ENCODE assay signal across 8 mouse cellular contexts in genomic region chr11:119304904-119305712, GRCm38 (mm10). TPM values are rescaled to one million over a fixed set of nuclear protein-coding genes. Genes with fewer than 3 reads are reported as not detected.
DNase-seq lines count a peak whose midpoint lies in the region; ATAC-seq lines count a peak whose summit lies in the region.

No protein-coding gene starts in this region.

- no peak for DNase-seq in frontal cortex, postnatal 25 days (ENCODE audit: low spot score in 2 of 2)
- DNase-seq in 3T3-L1 (ENCODE audit: low read depth, low spot score) (peak; percentile 85), R1 (ENCODE audit: low read depth, low spot score) (peak; percentile 84)
- peak; percentile 49 for DNase-seq in thymus, postnatal 25 days

- H3K27me3 ChIP-seq in embryonic facial prominence, embryonic 12.5 days: no peaks in the 10 kb centered on the region
- H3K27me3 ChIP-seq in intestine, embryonic 16.5 days (replicated peaks; ENCODE audit: control insufficient read depth, insufficient read depth, low read length): no peaks in the 10 kb centered on the region

- no peaks in the 10 kb centered on the region for H3K9me3 ChIP-seq in embryonic facial prominence, embryonic 12.5 days
- H3K9me3 ChIP-seq in intestine, embryonic 16.5 days (ENCODE audit: control insufficient read depth, low read length): no peaks in the 10 kb centered on the region

- no peak overlapping the region for H3K9ac ChIP-seq in embryonic facial prominence, embryonic 12.5 days
- H3K9ac ChIP-seq in intestine, embryonic 16.5 days (ENCODE audit: low read depth, low read length): no peak overlapping the region; the same call in 1 of the 2 replicates

- H3K27ac ChIP-seq in embryonic facial prominence, embryonic 12.5 days: no peak overlapping the region
- no peak overlapping the region for H3K27ac ChIP-seq in intestine, embryonic 16.5 days (ENCODE audit: low read length)

- no peak overlapping the region for H3K4me2 ChIP-seq in embryonic facial prominence, embryonic 12.5 days (replicated peaks)
- no peak overlapping the region for H3K4me2 ChIP-seq in intestine, embryonic 16.5 days (ENCODE audit: low read depth, low read length)

- no peak overlapping the region for H3K4me3 ChIP-seq in embryonic facial prominence, embryonic 12.5 days
- no peak overlapping the region for H3K4me3 ChIP-seq in intestine, embryonic 16.5 days (ENCODE audit: low read length)

- no peaks in the 10 kb centered on the region for H3K36me3 ChIP-seq in embryonic facial prominence, embryonic 12.5 days
- H3K36me3 ChIP-seq in intestine, embryonic 16.5 days (ENCODE audit: control insufficient read depth, insufficient read depth, low read length): no peaks in the 10 kb centered on the region

- peaks cover 8% of the 10 kb centered on the region; the same call in 1 of the 2 replicates for H3K4me1 ChIP-seq in embryonic facial prominence, embryonic 12.5 days
- H3K4me1 ChIP-seq in intestine, embryonic 16.5 days (ENCODE audit: control insufficient read depth, insufficient read depth, low read length): 0 out of 2 replicates have a peak, but pooled peaks cover 3% of the 10 kb centered on the region

- peak; percentile 50; the same call in 1 of the 2 replicates for ATAC-seq in frontal cortex, adult (ENCODE audit: low TSS enrichment)
- 0 out of 2 replicates have a peak, but pooled peaks have one; percentile 47 for ATAC-seq in embryonic facial prominence, embryonic 12.5 days (ENCODE audit: insufficient number of reproducible peaks, insufficient read depth, low FRiP score, low TSS enrichment)
- 0 out of 2 replicates have a peak, but pooled peaks have one; percentile 14 for ATAC-seq in intestine, embryonic 16.5 days
- ATAC-seq in megakaryocyte-erythroid progenitor cell, adult 5-6 weeks (replicated peaks; ENCODE audit: low FRiP score, low TSS enrichment, poor library complexity, severe bottlenecking): peak; percentile 69

- 40% methylated on average over 16 of the region's 16 CpGs for WGBS in embryonic facial prominence, embryonic 12.5 days
- 42% methylated on average over 16 of the region's 16 CpGs for WGBS in intestine, embryonic 16.5 days

RNA-seq across cellular contexts. Expression of gene Card14, which starts 2.5 kb away (rescaled TPM):
- 0.28 and 0.52 TPM in 2 replicates for polyA plus RNA-seq in embryonic facial prominence, embryonic 12.5 days (2016; fragmentation: Nextera tagmentation; extraction: Ambion mirVana)
- polyA plus RNA-seq in intestine, embryonic 16.5 days (2015; fragmentation: Nextera tagmentation; extraction: Ambion mirVana): 8.5 and 10.5 TPM in 2 replicates
- total RNA-seq in megakaryocyte-erythroid progenitor cell, adult 5-6 weeks (2014; fragmentation: Nextera tagmentation): not detected in 2 replicates
- total RNA-seq in megakaryocyte-erythroid progenitor cell, adult 5-6 weeks (2017): not detected in 2 replicates

RNA-seq across cellular contexts. Expression of gene Eif4a3, which starts 5.2 kb away (rescaled TPM):
- polyA plus RNA-seq in embryonic facial prominence, embryonic 12.5 days (2016; fragmentation: Nextera tagmentation; extraction: Ambion mirVana): 343 and 361 TPM in 2 replicates
- 306 and 335 TPM in 2 replicates for polyA plus RNA-seq in intestine, embryonic 16.5 days (2015; fragmentation: Nextera tagmentation; extraction: Ambion mirVana)
- 294 and 360 TPM in 2 replicates for total RNA-seq in megakaryocyte-erythroid progenitor cell, adult 5-6 weeks (2014; fragmentation: Nextera tagmentation)
- total RNA-seq in megakaryocyte-erythroid progenitor cell, adult 5-6 weeks (2017): 206 and 229 TPM in 2 replicates

RNA-seq across cellular contexts. Expression of gene Gaa, which starts 37.4 kb away (rescaled TPM):
- polyA plus RNA-seq in embryonic facial prominence, embryonic 12.5 days (2016; fragmentation: Nextera tagmentation; extraction: Ambion mirVana): 54.1 and 57.6 TPM in 2 replicates
- polyA plus RNA-seq in intestine, embryonic 16.5 days (2015; fragmentation: Nextera tagmentation; extraction: Ambion mirVana): 90.5 and 99.0 TPM in 2 replicates
- total RNA-seq in megakaryocyte-erythroid progenitor cell, adult 5-6 weeks (2014; fragmentation: Nextera tagmentation): 33.7 and 44.1 TPM in 2 replicates
- total RNA-seq in megakaryocyte-erythroid progenitor cell, adult 5-6 weeks (2017): 22.6 and 34.2 TPM in 2 replicates

RNA-seq across cellular contexts. Expression of gene Sgsh, which starts 50.2 kb away (rescaled TPM):
- 5.9 and 6.2 TPM in 2 replicates for polyA plus RNA-seq in embryonic facial prominence, embryonic 12.5 days (2016; fragmentation: Nextera tagmentation; extraction: Ambion mirVana)
- polyA plus RNA-seq in intestine, embryonic 16.5 days (2015; fragmentation: Nextera tagmentation; extraction: Ambion mirVana): 8.2 and 8.3 TPM in 2 replicates
- total RNA-seq in megakaryocyte-erythroid progenitor cell, adult 5-6 weeks (2014; fragmentation: Nextera tagmentation): 6.3 and 11.9 TPM in 2 replicates
- 3.6 and 5.1 TPM in 2 replicates for total RNA-seq in megakaryocyte-erythroid progenitor cell, adult 5-6 weeks (2017)

RNA-seq across cellular contexts. Expression of gene Slc26a11, which starts 50.2 kb away (rescaled TPM):
- 10.0 and 12.3 TPM in 2 replicates for polyA plus RNA-seq in embryonic facial prominence, embryonic 12.5 days (2016; fragmentation: Nextera tagmentation; extraction: Ambion mirVana)
- 9.0 and 10.5 TPM in 2 replicates for polyA plus RNA-seq in intestine, embryonic 16.5 days (2015; fragmentation: Nextera tagmentation; extraction: Ambion mirVana)
- total RNA-seq in megakaryocyte-erythroid progenitor cell, adult 5-6 weeks (2014; fragmentation: Nextera tagmentation): 1.7 and 4.4 TPM in 2 replicates
- 0.65 and 1.5 TPM in 2 replicates for total RNA-seq in megakaryocyte-erythroid progenitor cell, adult 5-6 weeks (2017)

Comparison
In these comparisons a context has a peak if more than half of its experiments do, and no peak if none do; other contexts are left out.
1. ATAC-seq: peak in every context shown above with its lines; median percentile 69 in megakaryocyte-erythroid progenitor cell, adult 5-6 weeks; 50 in frontal cortex, adult; 47 in embryonic facial prominence, embryonic 12.5 days; 14 in intestine, embryonic 16.5 days.
2. DNase-seq: peak in 3T3-L1 (single experiment), R1 (single experiment) and thymus, postnatal 25 days (single experiment); none in frontal cortex, postnatal 25 days (0 of 2).